Mouse (Mus musculus) embryonic facial prominence, embryonic 14.5 days (tissue): ENCODE data around the gene Plscr3. TPM values are rescaled to one million over a fixed set of nuclear protein-coding genes. Genes with fewer than 3 reads are reported as not detected.

Experiments
- ATAC-seq: fragments of 200-750 bp; cut with Nextera tagmentation; 2 replicates; pipeline ENCODE4 v1.8.0; 2017; ENCODE audit warnings: low read depth, moderate number of reproducible peaks, moderate TSS enrichment
- DNase-seq: peaks from one replicate; pipeline ENCODE4 v3.0.0-alpha.2; 2015; ENCODE audit warnings: low spot score
- H3K27ac ChIP-seq: fragments of 300-500 bp; sonication (generic); replicated peaks from 2 replicates; pipeline ENCODE4 v1.5.1; 2014; ENCODE audit warnings: low read depth, mild to moderate bottlenecking, low read length, moderate library complexity
- H3K27me3 ChIP-seq: fragments of 300-500 bp; sonication (generic); replicated peaks from 2 replicates; pipeline ENCODE4 v1.6.1; 2014; ENCODE audit warnings: low read length; ENCODE audit not compliant: control insufficient read depth, insufficient read depth
- H3K36me3 ChIP-seq: fragments of 300-500 bp; sonication (generic); 2 replicates; pipeline ENCODE4 v1.6.1; 2014; ENCODE audit warnings: low read length, mixed read lengths; ENCODE audit not compliant: control insufficient read depth, insufficient read depth
- H3K4me1 ChIP-seq: fragments of 300-500 bp; sonication (generic); 2 replicates; pipeline ENCODE4 v1.6.1; 2014; ENCODE audit warnings: antibody characterized with exemption, low read length; ENCODE audit not compliant: control insufficient read depth, insufficient read depth
- H3K4me2 ChIP-seq: fragments of 300-500 bp; sonication (generic); 2 replicates; pipeline ENCODE4 v1.6.1; 2014; ENCODE audit warnings: low read depth, mild to moderate bottlenecking, low read length, moderate library complexity, mixed read lengths
- H3K4me3 ChIP-seq: fragments of 300-500 bp; sonication (generic); 2 replicates; pipeline ENCODE4 v1.5.1; 2014; ENCODE audit warnings: low read depth, mild to moderate bottlenecking, low read length
- H3K9ac ChIP-seq: fragments of 300-500 bp; sonication (generic); 2 replicates; pipeline ENCODE4 v1.6.1; 2014; ENCODE audit warnings: low read depth, mild to moderate bottlenecking, low read length, moderate library complexity, mixed read lengths
- H3K9me3 ChIP-seq: fragments of 300-500 bp; sonication (generic); 2 replicates; pipeline ENCODE4 v1.6.1; 2016; ENCODE audit warnings: low read length; ENCODE audit not compliant: control insufficient read depth
- WGBS: fragments of 180-500 bp; shearing (Covaris S2); extraction: QIAGEN DNeasy Blood & Tissue Kit; methylation state at CpG from one replicate; pipeline ENCODE4 v1.1.7; 2014; 5-methylcytosine and 5-hydroxymethylcytosine counted together
- polyA plus RNA-seq: library from polyadenylated mRNA; unstranded; fragments of >200 nt; fragmentation: Nextera tagmentation; extraction: Ambion mirVana; gene quantifications from 2 replicates; pipeline ENCODE4 v1.2.1, GENCODE M21; 2014

Plscr3 gene
- polyA plus RNA-seq, 1 experiment from 2014 or later = 102 TPM

- DNase-seq (peak; percentile 87), ATAC-seq (peak; percentile 62)
- H3K27me3 ChIP-seq = peaks cover 35% of the 10 kb centered on the region
- peak overlapping the region; percentile 58 for H3K4me3 ChIP-seq
- H3K4me1 ChIP-seq = peaks cover 44% of the 10 kb centered on the region
- peak overlapping the region; percentile 97 for H3K4me2 ChIP-seq
- H3K9me3 ChIP-seq = no peaks in the 10 kb centered on the region
- peak overlapping the region; percentile 59 for H3K9ac ChIP-seq
- 2% methylated on average over 38 of the region's 60 CpGs for WGBS
- H3K36me3 ChIP-seq = no peaks in the 10 kb centered on the region
- no peak overlapping the region for H3K27ac ChIP-seq
Observed at GRCm38 (mm10) chr11:69803786-69804651, 42.2 kb upstream of the Plscr3 start.

GRCm38 (mm10) chr11:69804652-69804940 lies 41.6 kb upstream of the Plscr3 start:
- Histone ChIP-seq H3K36me3 (no peaks in the 10 kb centered on the region), H3K9me3 (no peaks in the 10 kb centered on the region), H3K4me2 (peak overlapping the region; percentile 97), H3K27ac (no peak overlapping the region), H3K27me3 (peaks cover 35% of the 10 kb centered on the region), H3K9ac (peak overlapping the region; percentile 59; the same call in 1 of the 2 replicates), H3K4me3 (peak overlapping the region; percentile 58), H3K4me1 (peaks cover 40% of the 10 kb centered on the region)
- ATAC-seq (no peak), DNase-seq (peak; percentile 41)
- WGBS = 9% methylated on average over 12 of the region's 12 CpGs

- Histone ChIP-seq H3K9ac (peak within 1 kb of the TSS; percentile 59; the same call in 1 of the 2 replicates), H3K4me3 (peak within 1 kb of the TSS; percentile 58), H3K27ac (no peak within 1 kb of the TSS), H3K9me3 (no peaks in the 10 kb centered on the region), H3K36me3 (no peaks in the 10 kb centered on the region), H3K4me2 (peak within 1 kb of the TSS; percentile 97), H3K4me1 (peaks cover 37% of the 10 kb centered on the region), H3K27me3 (peaks cover 35% of the 10 kb centered on the region)
- ATAC-seq (no peak), DNase-seq (peak; percentile 65)
- WGBS = 6% methylated on average over 27 of the region's 29 CpGs
Observed at GRCm38 (mm10) chr11:69804972-69805909, 40.9 kb upstream of the Plscr3 start, which contains the start of gene Tmem102. Gene Tmem102, minus strand, starts transcription at chr11:69805624.

- Histone ChIP-seq H3K9ac (no peak overlapping the region), H3K4me3 (no peak overlapping the region), H3K9me3 (no peaks in the 10 kb centered on the region), H3K36me3 (no peaks in the 10 kb centered on the region), H3K4me2 (no peak overlapping the region), H3K27ac (no peak overlapping the region), H3K27me3 (peaks cover 35% of the 10 kb centered on the region), H3K4me1 (peaks cover 32% of the 10 kb centered on the region)
- DNase-seq = no peak
- 84% methylated on average over 4 of the region's 4 CpGs for WGBS
- ATAC-seq = no peak
Observed at GRCm38 (mm10) chr11:69806378-69806777, 39.8 kb upstream of the Plscr3 start.

- no peaks in the 10 kb centered on the region for H3K36me3 ChIP-seq
- H3K27me3 ChIP-seq = peaks cover 28% of the 10 kb centered on the region
- H3K4me1 ChIP-seq = peaks cover 22% of the 10 kb centered on the region
- WGBS = 72% methylated on average over 2 of the region's 2 CpGs
- no peak overlapping the region for H3K4me3 ChIP-seq
- no peak overlapping the region for H3K27ac ChIP-seq
- no peak overlapping the region for H3K4me2 ChIP-seq
- H3K9me3 ChIP-seq = no peaks in the 10 kb centered on the region
- DNase-seq (no peak), ATAC-seq (no peak)
- no peak overlapping the region for H3K9ac ChIP-seq
Observed at GRCm38 (mm10) chr11:69807641-69808040, 38.5 kb upstream of the Plscr3 start.

GRCm38 (mm10) chr11:69810280-69810679 lies 35.9 kb upstream of the Plscr3 start:
- H3K27me3 ChIP-seq = peaks cover 7% of the 10 kb centered on the region
- no peak overlapping the region for H3K9ac ChIP-seq
- no peaks in the 10 kb centered on the region for H3K9me3 ChIP-seq
- H3K27ac ChIP-seq = no peak overlapping the region
- no peak overlapping the region for H3K4me3 ChIP-seq
- ATAC-seq (no peak), DNase-seq (no peak)
- H3K4me1 ChIP-seq = no peaks in the 10 kb centered on the region
- H3K4me2 ChIP-seq = no peak overlapping the region
- no peaks in the 10 kb centered on the region for H3K36me3 ChIP-seq

GRCm38 (mm10) chr11:69815155-69815554 lies 31.0 kb upstream of the Plscr3 start, which contains the start of gene Gm39566:
Gene Gm39566, minus strand, starts transcription at chr11:69815298.
- ATAC-seq (no peak), DNase-seq (no peak)
- no peaks in the 10 kb centered on the region for H3K27me3 ChIP-seq
- WGBS = 61% methylated on average over 10 of the region's 10 CpGs
- H3K9me3 ChIP-seq = peaks cover 12% of the 10 kb centered on the region
- no peak within 1 kb of the TSS for H3K27ac ChIP-seq
- no peak within 1 kb of the TSS for H3K9ac ChIP-seq
- H3K36me3 ChIP-seq = no peaks in the 10 kb centered on the region
- H3K4me2 ChIP-seq = no peak within 1 kb of the TSS
- no peak within 1 kb of the TSS for H3K4me3 ChIP-seq
- H3K4me1 ChIP-seq = no peaks in the 10 kb centered on the region

- 93% methylated on average over 12 of the region's 12 CpGs for WGBS
- Histone ChIP-seq H3K27ac (no peak overlapping the region), H3K36me3 (no peaks in the 10 kb centered on the region), H3K4me1 (no peaks in the 10 kb centered on the region), H3K9me3 (peaks cover 12% of the 10 kb centered on the region), H3K27me3 (no peaks in the 10 kb centered on the region), H3K4me2 (no peak overlapping the region), H3K4me3 (no peak overlapping the region), H3K9ac (no peak overlapping the region)
- no peak for ATAC-seq
- DNase-seq = no peak
Observed at GRCm38 (mm10) chr11:69816520-69816919, 29.7 kb upstream of the Plscr3 start.
